Mouse (Mus musculus): ENCODE measurements at regions not wholly inside any gene's neighbourhood (a gene's known extent, or its start where the extent isn't known, plus 50 kb on each side); places are given as distances from the start of the nearest gene placed in this dataset.

GRCm38 (mm10) chr7:70870841-70871534, 480.3 kb downstream of the Gm10295 start:
- TF ChIP-seq CTCF (IDR thresholded peaks at IDR 0.05; ENCODE audit: low read depth, low read length), result no peak
- no peak for TF ChIP-seq POLR2A (IDR thresholded peaks at IDR 0.05; ENCODE audit: insufficient read depth, low read length)
- no peak for TF ChIP-seq EP300 (IDR thresholded peaks at IDR 0.05; ENCODE audit: insufficient read depth, low read depth, low read length)

All from ES-Bruce4 (cell line).